Mouse (Mus musculus): ENCODE results near the gene Sectm1b. TPM values are rescaled to one million over a fixed set of nuclear protein-coding genes. Genes with fewer than 3 reads are reported as not detected.
"Not testable (repeated sequence)": the region's sequence is repeated elsewhere in the genome, so short reads cannot be mapped to it uniquely, and the experiment has no call there.

Gene Sectm1b
- polyA plus RNA-seq, 1 experiment = not detected

DNA sequence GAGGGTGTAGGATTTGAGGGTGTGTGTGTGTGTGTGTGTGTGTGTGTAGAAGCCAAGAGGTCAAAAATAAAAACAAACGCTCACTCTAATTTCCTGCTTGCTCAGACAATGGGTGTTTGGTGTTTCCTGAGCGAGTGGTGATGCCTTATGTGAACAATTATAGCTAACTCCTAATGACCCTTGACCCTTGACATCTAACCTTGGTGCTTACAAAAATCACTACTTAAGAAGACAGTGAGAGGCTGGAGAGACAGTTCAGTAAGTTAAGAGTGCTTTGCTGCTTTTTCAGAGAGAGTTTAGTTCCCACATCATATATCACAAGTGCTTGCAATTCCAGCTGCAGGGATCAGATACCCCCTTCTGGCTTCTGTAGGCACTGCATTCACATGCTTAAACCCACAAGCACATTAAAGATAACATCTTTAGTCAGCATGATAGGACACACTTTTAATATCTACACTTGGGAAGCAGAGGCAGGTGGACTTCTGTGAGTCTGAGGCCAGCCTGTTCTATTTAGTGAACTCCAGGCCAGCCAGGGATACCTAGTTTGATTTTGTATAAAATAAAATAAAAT, 15.5 kb downstream of the Sectm1b start:
- Histone ChIP-seq H3K4me3 (ENCODE audit: insufficient read depth, poor library complexity, severe bottlenecking) (no peak overlapping the region), H3K36me3 (ENCODE audit: control insufficient read depth, insufficient read depth) (no peaks in the 10 kb centered on the region), H3ac (ENCODE audit: control insufficient read depth, insufficient read length, low read depth) (no peak overlapping the region), H3K79me3 (ENCODE audit: low read depth) (no peaks in the 10 kb centered on the region), H3K79me2 (ENCODE audit: control insufficient read depth, insufficient read depth) (no peaks in the 10 kb centered on the region), H3K27me3 (ENCODE audit: control insufficient read depth, insufficient read depth, insufficient read length) (no peaks in the 10 kb centered on the region)
- TF ChIP-seq MAX (IDR thresholded peaks at IDR 0.05) = no peak
- TF ChIP-seq FOSL1 (IDR thresholded peaks at IDR 0.05; ENCODE audit: insufficient read depth, low read length, poor library complexity, severe bottlenecking) = no peak
- no peak for TF ChIP-seq MYOG (IDR thresholded peaks at IDR 0.05; ENCODE audit: control insufficient read depth, extremely low read depth, insufficient read length)
- TF ChIP-seq USF1 (IDR thresholded peaks at IDR 0.05; ENCODE audit: low read depth) = no peak
- TF ChIP-seq CEBPB (IDR thresholded peaks at IDR 0.05; ENCODE audit: low read depth) = no peak
- no peak for TF ChIP-seq MYOD1 (IDR thresholded peaks at IDR 0.05; ENCODE audit: control insufficient read depth, insufficient read length, low read depth)
- no peak for TF ChIP-seq CTCF (IDR thresholded peaks at IDR 0.05; ENCODE audit: control insufficient read depth, insufficient read depth, insufficient read length)

DNA sequence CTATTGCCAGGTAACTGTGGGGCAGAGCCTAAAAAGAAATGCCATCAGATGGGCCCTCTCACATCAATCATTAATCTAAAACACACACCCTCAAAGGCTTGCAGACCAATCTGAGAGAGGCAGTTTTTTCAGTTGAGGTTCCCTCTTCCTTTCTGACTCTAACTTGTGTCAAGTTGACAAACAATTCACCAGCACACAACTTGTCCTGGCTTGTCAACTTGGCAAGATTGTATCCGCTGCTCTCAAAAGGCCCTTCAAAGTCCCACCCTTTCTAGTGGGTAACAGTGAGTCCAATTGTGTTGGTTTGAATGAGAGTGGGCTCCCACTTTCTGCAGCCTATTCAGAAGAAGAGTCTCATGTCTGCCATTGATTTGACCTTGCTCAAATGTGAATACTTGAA, 18.1 kb downstream of the Sectm1b start:
- Histone ChIP-seq H3ac (ENCODE audit: control insufficient read depth, insufficient read length, low read depth) (no peak overlapping the region), H3K79me2 (ENCODE audit: control insufficient read depth, insufficient read depth) (no peaks in the 10 kb centered on the region), H3K4me3 (ENCODE audit: insufficient read depth, poor library complexity, severe bottlenecking) (no peak overlapping the region), H3K79me3 (ENCODE audit: low read depth) (no peaks in the 10 kb centered on the region), H3K27me3 (ENCODE audit: control insufficient read depth, insufficient read depth, insufficient read length) (no peaks in the 10 kb centered on the region), H3K36me3 (ENCODE audit: control insufficient read depth, insufficient read depth) (no peaks in the 10 kb centered on the region)
- no peak for TF ChIP-seq MYOD1 (IDR thresholded peaks at IDR 0.05; ENCODE audit: control insufficient read depth, insufficient read length, low read depth)
- no peak for TF ChIP-seq CTCF (IDR thresholded peaks at IDR 0.05; ENCODE audit: control insufficient read depth, insufficient read depth, insufficient read length)
- no peak for TF ChIP-seq MYOG (IDR thresholded peaks at IDR 0.05; ENCODE audit: control insufficient read depth, extremely low read depth, insufficient read length)
- no peak for TF ChIP-seq USF1 (IDR thresholded peaks at IDR 0.05; ENCODE audit: low read depth)
- TF ChIP-seq MAX (IDR thresholded peaks at IDR 0.05) = no peak
- TF ChIP-seq CEBPB (IDR thresholded peaks at IDR 0.05; ENCODE audit: low read depth) = no peak

DNA sequence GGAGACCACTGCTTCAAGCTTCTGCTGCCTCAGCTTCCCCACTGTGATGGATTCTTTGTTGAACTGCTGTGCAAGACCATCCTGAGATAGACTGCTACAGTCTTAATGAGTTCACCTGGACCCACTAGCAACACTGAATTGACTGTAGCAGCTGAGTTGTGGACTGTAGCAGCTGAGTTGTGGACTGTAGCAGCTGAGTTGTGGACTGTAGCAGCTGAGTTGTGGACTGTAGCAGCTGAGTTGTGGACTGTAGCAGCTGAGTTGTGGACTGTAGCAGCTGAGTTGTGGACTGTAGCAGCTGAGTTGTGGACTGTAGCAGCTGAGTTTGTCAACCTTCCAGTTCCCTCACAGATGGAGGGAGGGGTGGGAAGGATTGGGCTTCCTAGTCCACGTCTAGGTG, 20.3 kb downstream of the Sectm1b start:
- not testable (repeated sequence) for H3K79me3 ChIP-seq (ENCODE audit: low read depth); H3K79me2 ChIP-seq (ENCODE audit: control insufficient read depth, insufficient read depth); H3K36me3 ChIP-seq (ENCODE audit: control insufficient read depth, insufficient read depth); H3K4me3 ChIP-seq (ENCODE audit: insufficient read depth, poor library complexity, severe bottlenecking); H3ac ChIP-seq (ENCODE audit: control insufficient read depth, insufficient read length, low read depth); H3K27me3 ChIP-seq (ENCODE audit: control insufficient read depth, insufficient read depth, insufficient read length)
- TF ChIP-seq MYOD1 (IDR thresholded peaks at IDR 0.05; ENCODE audit: control insufficient read depth, insufficient read length, low read depth) = peak; percentile 24

DNA sequence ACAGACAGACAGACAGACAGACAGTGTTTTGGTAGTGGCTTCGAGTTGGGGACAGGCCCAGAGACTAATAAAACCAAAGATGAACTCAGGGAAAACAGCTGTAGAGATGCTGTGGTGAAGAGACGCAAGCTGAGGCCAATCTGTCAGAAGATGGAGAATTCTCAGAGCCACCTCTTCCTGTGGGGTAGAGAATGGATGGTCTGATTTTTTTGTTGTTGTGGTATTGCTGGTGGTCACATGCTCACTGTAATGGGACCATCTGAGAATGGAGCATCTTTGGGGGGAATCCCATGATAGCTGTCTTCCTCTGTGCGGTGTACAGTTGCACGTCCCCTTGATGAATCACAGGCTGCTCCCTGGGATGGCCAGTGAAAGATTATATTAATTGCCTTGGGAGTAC, 20.9 kb downstream of the Sectm1b start:
- Histone ChIP-seq H3K36me3 (ENCODE audit: control insufficient read depth, insufficient read depth) (no peaks in the 10 kb centered on the region), H3K27me3 (ENCODE audit: control insufficient read depth, insufficient read depth, insufficient read length) (peaks cover 13% of the 10 kb centered on the region), H3ac (ENCODE audit: control insufficient read depth, insufficient read length, low read depth) (no peak overlapping the region), H3K4me3 (ENCODE audit: insufficient read depth, poor library complexity, severe bottlenecking) (no peak overlapping the region), H3K79me2 (ENCODE audit: control insufficient read depth, insufficient read depth) (no peaks in the 10 kb centered on the region), H3K79me3 (ENCODE audit: low read depth) (no peaks in the 10 kb centered on the region)
- TF ChIP-seq USF1 (IDR thresholded peaks at IDR 0.05; ENCODE audit: low read depth) = peak; percentile 88
- no peak for TF ChIP-seq CTCF (IDR thresholded peaks at IDR 0.05; ENCODE audit: control insufficient read depth, insufficient read depth, insufficient read length)
- no peak for TF ChIP-seq CEBPB (IDR thresholded peaks at IDR 0.05; ENCODE audit: low read depth)

DNA sequence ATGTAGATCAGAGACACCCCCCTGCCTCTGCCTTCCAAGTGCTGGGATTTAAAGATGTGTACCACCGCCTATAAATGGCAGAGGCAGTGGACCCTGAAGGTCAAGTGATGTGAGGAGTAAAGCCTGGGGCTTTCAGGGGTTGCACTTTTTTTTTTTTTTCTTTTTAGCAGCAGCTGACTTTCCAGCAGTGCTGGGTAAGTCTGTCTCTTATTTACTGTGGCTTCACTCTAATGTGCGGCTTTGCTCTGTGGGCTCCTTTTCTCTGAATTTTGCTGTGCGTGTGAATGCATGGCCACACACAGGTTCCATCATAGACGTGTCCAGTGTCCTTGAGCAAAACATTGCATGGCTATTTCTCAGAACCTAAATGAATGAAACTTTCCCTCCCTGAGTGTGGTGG, 21.7 kb downstream of the Sectm1b start:
- Histone ChIP-seq H3K4me3 (ENCODE audit: insufficient read depth, poor library complexity, severe bottlenecking) (no peak overlapping the region), H3K27me3 (ENCODE audit: control insufficient read depth, insufficient read depth, insufficient read length) (peaks cover 21% of the 10 kb centered on the region), H3K79me2 (ENCODE audit: control insufficient read depth, insufficient read depth) (no peaks in the 10 kb centered on the region), H3K36me3 (ENCODE audit: control insufficient read depth, insufficient read depth) (no peaks in the 10 kb centered on the region), H3K79me3 (ENCODE audit: low read depth) (no peaks in the 10 kb centered on the region), H3ac (ENCODE audit: control insufficient read depth, insufficient read length, low read depth) (no peak overlapping the region)
- TF ChIP-seq MYOD1 (IDR thresholded peaks at IDR 0.05; ENCODE audit: control insufficient read depth, insufficient read length, low read depth) (no peak), MYOG (IDR thresholded peaks at IDR 0.05; ENCODE audit: control insufficient read depth, extremely low read depth, insufficient read length) (no peak), CTCF (IDR thresholded peaks at IDR 0.05; ENCODE audit: control insufficient read depth, insufficient read depth, insufficient read length) (no peak), FOSL1 (IDR thresholded peaks at IDR 0.05; ENCODE audit: insufficient read depth, low read length, poor library complexity, severe bottlenecking) (no peak), USF1 (IDR thresholded peaks at IDR 0.05; ENCODE audit: low read depth) (no peak), MAX (IDR thresholded peaks at IDR 0.05) (no peak), CEBPB (IDR thresholded peaks at IDR 0.05; ENCODE audit: low read depth) (no peak)

DNA sequence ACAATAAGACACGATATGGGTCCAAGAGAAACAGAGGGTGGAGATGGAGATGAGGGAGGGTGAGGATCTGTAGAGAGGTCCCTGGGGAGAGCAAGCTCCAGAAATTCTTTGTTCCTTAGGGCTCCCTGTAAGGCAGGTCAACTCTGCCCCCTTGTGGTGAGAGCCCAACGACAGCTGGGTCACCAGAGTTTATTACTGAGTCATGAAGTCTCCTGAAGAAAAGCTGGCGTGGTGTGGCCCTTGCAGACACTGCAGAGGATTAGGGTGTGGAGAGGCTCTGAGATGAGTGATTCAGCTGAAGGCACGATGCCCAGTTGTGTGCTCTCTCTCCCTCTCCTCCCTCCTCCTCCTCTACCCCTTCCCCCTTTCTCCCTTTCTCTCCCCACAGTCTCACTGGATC, 22.2 kb downstream of the Sectm1b start:
- H3K79me3 ChIP-seq (ENCODE audit: low read depth) = no peaks in the 10 kb centered on the region
- TF ChIP-seq CTCF (IDR thresholded peaks at IDR 0.05; ENCODE audit: control insufficient read depth, insufficient read depth, insufficient read length) (peak; percentile 61), USF1 (IDR thresholded peaks at IDR 0.05; ENCODE audit: low read depth) (no peak), MYOD1 (IDR thresholded peaks at IDR 0.05; ENCODE audit: control insufficient read depth, insufficient read length, low read depth) (peak; percentile 64)
- H3K79me2 ChIP-seq (ENCODE audit: control insufficient read depth, insufficient read depth) = no peaks in the 10 kb centered on the region
- H3K4me3 ChIP-seq (ENCODE audit: insufficient read depth, poor library complexity, severe bottlenecking) = no peak overlapping the region
- H3K36me3 ChIP-seq (ENCODE audit: control insufficient read depth, insufficient read depth) = no peaks in the 10 kb centered on the region
- no peak overlapping the region for H3ac ChIP-seq (ENCODE audit: control insufficient read depth, insufficient read length, low read depth)
- peaks cover 25% of the 10 kb centered on the region for H3K27me3 ChIP-seq (ENCODE audit: control insufficient read depth, insufficient read depth, insufficient read length)

Measured in C2C12 (cell line).